ENCODE assay signal across 19 mouse cellular contexts in the genomic region with DNA sequence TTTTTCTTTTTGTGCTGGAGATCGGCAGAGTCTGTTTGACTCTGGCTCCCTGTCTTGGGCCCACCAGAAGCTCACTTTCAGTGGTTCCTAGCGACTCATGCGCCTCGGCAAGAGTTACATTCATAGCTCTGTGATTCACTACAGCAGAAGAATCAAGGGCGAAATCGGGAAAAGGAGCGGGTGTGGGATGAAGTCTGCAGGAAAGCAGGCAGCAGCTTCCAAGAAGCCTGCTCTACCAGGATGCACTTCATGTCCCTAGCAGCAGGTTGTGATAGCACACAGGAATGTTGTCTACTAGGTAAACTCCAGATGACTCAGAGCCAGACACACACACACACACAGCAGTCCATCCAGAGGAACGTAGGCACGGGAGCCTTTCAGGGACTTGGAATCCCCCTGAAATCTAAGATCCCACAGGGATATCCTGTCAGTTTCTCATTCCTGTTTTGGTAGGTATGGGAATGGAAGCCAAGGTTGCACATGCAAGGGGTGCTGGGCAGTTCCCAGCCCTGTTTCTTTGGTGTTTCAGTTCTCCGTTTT. TPM values are rescaled to one million over a fixed set of nuclear protein-coding genes. Genes with fewer than 3 reads are reported as not detected.
DNase-seq lines count a peak whose midpoint lies in the region.
"Had no signal": no experiment of that assay in that cellular context is flagged by ENCODE, and none has a peak within 500 bp of the region (broad histone marks: within the 10 kb centered on the region; RNA-seq: fewer than 3 reads in every experiment).

No protein-coding gene starts in this region.

- intact Hi-C loops in left cerebral cortex, postnatal 10 days (cut with DNase I), result no loop called here
- intact Hi-C loops in left cerebral cortex, postnatal 36 days (cut with DNase I), result no loop called here

- DNase-seq in left cerebral cortex, adult 11 months (ENCODE audit: low spot score), result peak; percentile 14
- DNase-seq in left cerebral cortex, postnatal 10 days (ENCODE audit: extremely low spot score in 1 of 2, low spot score in 2 of 2), result no peak
- DNase-seq in right cerebral cortex, postnatal 25 days, result peak; percentile 31
- no peak for DNase-seq in right cerebral cortex, postnatal 14 days
- DNase-seq in left cerebral cortex, postnatal 36 days (ENCODE audit: low spot score in 2 of 2), result peak; percentile 17 to 38
- DNase-seq in layer of hippocampus, adult 9-10 months (ENCODE audit: low spot score), result no peak
- no peak for DNase-seq in heart, adult 11 months
- DNase-seq: adrenal gland, adult 8-10 months; adrenal gland, postnatal 36 days; cerebellum, adult 11 months; cerebellum, adult 8-10 months; cerebellum, postnatal 14 days; embryo, embryonic 11 days; heart, adult 2 months; heart, postnatal 14 days had no signal

RNA-seq across cellular contexts. Expression of gene Gfpt1, which starts 9.3 kb away (rescaled TPM):
- 10 to 100 TPM; 60.0 to 60.7 TPM for total RNA-seq in left cerebral cortex, postnatal 10 days (2021)
- 10 to 100 TPM; 48.1 to 52.9 TPM for total RNA-seq in left cerebral cortex, postnatal 36 days (2021)

RNA-seq across cellular contexts. Expression of gene Nfu1, which starts 42.9 kb away (rescaled TPM):
- 10 to 100 TPM; 61.6 to 63.4 TPM for total RNA-seq in left cerebral cortex, postnatal 10 days (2021)
- 10 to 100 TPM; 57.6 to 57.9 TPM for total RNA-seq in left cerebral cortex, postnatal 36 days (2021)

RNA-seq across cellular contexts. Expression of gene D6Ertd527e, which starts 52.6 kb away (rescaled TPM):
- not detected for total RNA-seq in left cerebral cortex, postnatal 10 days (2021)
- total RNA-seq in left cerebral cortex, postnatal 36 days (2021), result not detected
- total RNA-seq: adrenal gland, postnatal 36 days; common myeloid progenitor, adult 5-6 weeks; ES-E14; gastrocnemius, adult 8-10 months; heart, adult 2 months; heart, postnatal 14 days; hematopoietic stem cell, adult 5-6 weeks had no signal

Comparison
In these comparisons a context has a peak if more than half of its experiments do, and no peak if none do; other contexts are left out.
1. DNase-seq: peak in left cerebral cortex, adult 11 months (single experiment), right cerebral cortex, postnatal 25 days (single experiment) and left cerebral cortex, postnatal 36 days (2 of 2); none in left cerebral cortex, postnatal 10 days (0 of 2), right cerebral cortex, postnatal 14 days (single experiment), layer of hippocampus, adult 9-10 months (single experiment) and heart, adult 11 months (single experiment).